Comparison of ENCODE assay signal across 8 mouse cellular contexts in the genomic region with DNA sequence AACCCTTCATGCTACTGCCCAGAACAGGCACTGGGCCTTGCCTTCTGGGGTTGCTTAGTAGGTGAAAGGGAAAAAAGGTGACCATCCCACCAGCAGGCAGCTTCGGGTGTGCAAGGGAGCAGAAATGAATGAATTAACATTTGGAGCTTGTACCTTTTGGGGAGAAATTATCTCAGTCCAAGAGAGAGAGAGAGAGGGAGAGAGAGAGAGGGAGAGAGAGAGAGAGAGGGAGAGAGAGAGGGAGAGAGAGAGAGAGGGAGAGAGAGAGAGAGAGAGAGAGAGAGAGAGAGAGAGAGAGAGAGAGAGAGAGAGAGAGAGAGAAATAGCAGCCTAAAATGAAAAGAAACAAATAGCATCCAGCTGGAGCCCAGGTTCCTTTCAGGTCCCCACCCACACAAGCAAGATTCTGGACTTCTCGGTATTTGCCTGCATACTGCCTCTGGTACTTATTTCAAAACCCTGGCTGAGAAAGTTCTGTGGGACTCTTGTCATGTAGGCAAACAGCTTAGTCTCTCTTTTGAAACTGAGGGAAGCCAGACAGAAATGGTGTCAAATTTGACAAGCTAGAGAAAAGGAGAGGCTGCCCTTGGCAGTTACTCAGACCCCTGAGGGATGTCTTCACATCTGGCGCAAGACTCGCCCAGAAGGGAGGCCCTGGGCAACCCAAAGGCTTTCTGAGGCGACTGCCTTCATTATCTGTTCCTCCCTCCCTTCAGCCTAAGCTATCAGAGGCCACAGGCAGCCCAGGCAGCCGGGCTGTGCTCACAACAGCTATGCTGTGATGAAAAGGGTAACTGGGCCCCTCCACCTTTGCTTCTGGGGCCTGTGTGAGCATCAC.
A peak's percentile ranks its signal among the peaks of the same experiment; 100 is the strongest.
DNase-seq lines count a peak whose midpoint lies in the region; ATAC-seq and TF ChIP-seq lines count a peak whose summit lies in the region.
"Had no signal": no experiment of that assay in that cellular context is flagged by ENCODE, and none has a peak within 500 bp of the region (broad histone marks: within the 10 kb centered on the region; RNA-seq: fewer than 3 reads in every experiment).

No protein-coding gene starts in this region.

- DNase-seq in thymus, adult 2 months = peak; percentile 35
- no peak for DNase-seq in thymus, adult 18-20 months
- peak; percentile 81 for DNase-seq in liver, postnatal 0 days
- no peak for DNase-seq in cerebellum, adult 9-11 months
- no peak for DNase-seq in right cerebral cortex, adult 2 months (ENCODE audit: low spot score in 2 of 2)
- no peak for DNase-seq in lung, postnatal 36 days

- peak overlapping the region; percentile 56 for H3K4me2 ChIP-seq in liver, postnatal 0 days (ENCODE audit: low read depth, low read length)

- H3K4me1 ChIP-seq in thymus, adult 2 months (replicated peaks; ENCODE audit: control insufficient read depth, insufficient read depth, low read length) = peaks cover 43% of the 10 kb centered on the region
- H3K4me1 ChIP-seq in liver, postnatal 0 days (ENCODE audit: insufficient read depth) = peaks cover 51% of the 10 kb centered on the region

- TF ChIP-seq POLR2A in thymus, adult 2 months (IDR thresholded peaks at IDR 0.05; ENCODE audit: control insufficient read depth, extremely low read depth, insufficient read depth, low read length, poor library complexity) = no peak

- no peak for TF ChIP-seq CTCF in thymus, adult 2 months (IDR thresholded peaks at IDR 0.05; ENCODE audit: borderline replicate concordance, control insufficient read depth, extremely low read depth, insufficient read depth, low read length, poor library complexity)
- TF ChIP-seq CTCF in liver, postnatal 0 days (IDR thresholded peaks at IDR 0.05; ENCODE audit: low read depth) = no peak

- TF ChIP-seq EP300 in liver, postnatal 0 days (IDR thresholded peaks at IDR 0.05; ENCODE audit: low read depth) = peak; percentile 97

- H3K27ac ChIP-seq in thymus, adult 2 months (ENCODE audit: control insufficient read depth, insufficient read depth, low read length) = peak overlapping the region; percentile 48
- peak overlapping the region; percentile 92 for H3K27ac ChIP-seq in liver, postnatal 0 days (ENCODE audit: low read depth)
- H3K27ac ChIP-seq: kidney, postnatal 0 days had no signal

- no peaks in the 10 kb centered on the region for H3K9me3 ChIP-seq in liver, postnatal 0 days (ENCODE audit: low read length)

- H3K9ac ChIP-seq in liver, postnatal 0 days (replicated peaks) = peak overlapping the region; percentile 45; the same call in 1 of the 2 replicates

- no peak overlapping the region for H3K4me3 ChIP-seq in thymus, adult 2 months (ENCODE audit: control insufficient read depth, insufficient read depth, low read length)
- H3K4me3 ChIP-seq in liver, postnatal 0 days (ENCODE audit: low read depth, low read length) = no peak overlapping the region

- ATAC-seq in erythroid progenitor cell, adult 5-6 weeks (replicated peaks; ENCODE audit: low FRiP score, poor library complexity, severe bottlenecking) = peak; percentile 89
- ATAC-seq in liver, postnatal 0 days = peak; percentile 97

- H3K36me3 ChIP-seq in thymus, adult 2 months (ENCODE audit: control insufficient read depth, insufficient read depth, low read length) = no peaks in the 10 kb centered on the region
- no peaks in the 10 kb centered on the region for H3K36me3 ChIP-seq in liver, postnatal 0 days (replicated peaks; ENCODE audit: insufficient read depth, low read length)

- H3K27me3 ChIP-seq in thymus, adult 2 months (ENCODE audit: control insufficient read depth, insufficient read depth, low read length) = no peaks in the 10 kb centered on the region
- no peaks in the 10 kb centered on the region for H3K27me3 ChIP-seq in liver, postnatal 0 days (ENCODE audit: insufficient read depth, low read length)

- WGBS in thymus, adult 2 months = 55% methylated on average over 6 of the region's 6 CpGs
- WGBS in liver, postnatal 0 days (ENCODE audit: insufficient replicate concordance) = 34% methylated on average over 6 of the region's 6 CpGs

Comparison
In these comparisons a context has a peak if more than half of its experiments do, and no peak if none do; other contexts are left out.
1. DNase-seq: peak in thymus, adult 2 months (single experiment) and liver, postnatal 0 days (single experiment); none in thymus, adult 18-20 months (0 of 2), cerebellum, adult 9-11 months (single experiment), right cerebral cortex, adult 2 months (0 of 2) and lung, postnatal 36 days (single experiment).